Mouse (Mus musculus): ENCODE measurements around the gene Olfr804. TPM values are rescaled to one million over a fixed set of nuclear protein-coding genes. Genes with fewer than 3 reads are reported as not detected.

Gene Olfr804
- polyA plus RNA-seq (2014; fragmentation: Nextera tagmentation; extraction: Ambion mirVana) = not detected in 2 replicates

- H3K4me2 ChIP-seq (replicated peaks; ENCODE audit: low read depth, low read length) = no peak within 1 kb of the TSS
- H3K4me1 ChIP-seq (ENCODE audit: control insufficient read depth, insufficient read depth, low read length) = no peaks in the 10 kb centered on the region
- H3K9me3 ChIP-seq (ENCODE audit: control insufficient read depth, low read depth, low read length) = no peaks in the 10 kb centered on the region
- H3K36me3 ChIP-seq (ENCODE audit: control insufficient read depth, insufficient read depth, low read length) = no peaks in the 10 kb centered on the region
- H3K4me3 ChIP-seq (ENCODE audit: low read depth, low read length) = no peak within 1 kb of the TSS
- no peak within 1 kb of the TSS for H3K9ac ChIP-seq (replicated peaks; ENCODE audit: low read depth, low read length)
- ATAC-seq (ENCODE audit: insufficient number of reproducible peaks, insufficient read depth, low FRiP score, low read depth) = no peak
- H3K27ac ChIP-seq (ENCODE audit: low read length) = no peak within 1 kb of the TSS
- H3K27me3 ChIP-seq (ENCODE audit: control insufficient read depth, insufficient read depth, low read length) = no peaks in the 10 kb centered on the region
These were observed at the start of gene Olfr804 for GRCm38 (mm10) chr10:129702910-129703309. Gene Olfr804 (plus strand): TSS chr10:129703210.

GRCm38 (mm10) chr10:129657394-129657793 is 45.6 kb upstream of the Olfr804 start, which contains the start of gene Olfr800:
Gene Olfr800 (plus strand): TSS chr10:129657694.
- Histone ChIP-seq H3K4me3 (ENCODE audit: low read depth, low read length) (no peak within 1 kb of the TSS), H3K27ac (ENCODE audit: low read length) (no peak within 1 kb of the TSS), H3K9ac (replicated peaks; ENCODE audit: low read depth, low read length) (no peak within 1 kb of the TSS), H3K36me3 (ENCODE audit: control insufficient read depth, insufficient read depth, low read length) (no peaks in the 10 kb centered on the region), H3K4me1 (ENCODE audit: control insufficient read depth, insufficient read depth, low read length) (no peaks in the 10 kb centered on the region), H3K4me2 (replicated peaks; ENCODE audit: low read depth, low read length) (no peak within 1 kb of the TSS), H3K9me3 (ENCODE audit: control insufficient read depth, low read depth, low read length) (no peaks in the 10 kb centered on the region), H3K27me3 (ENCODE audit: control insufficient read depth, insufficient read depth, low read length) (no peaks in the 10 kb centered on the region)
- ATAC-seq (ENCODE audit: insufficient number of reproducible peaks, insufficient read depth, low FRiP score, low read depth) = no peak

- no peak for ATAC-seq (ENCODE audit: insufficient number of reproducible peaks, insufficient read depth, low FRiP score, low read depth)
- no peaks in the 10 kb centered on the region for H3K4me1 ChIP-seq (ENCODE audit: control insufficient read depth, insufficient read depth, low read length)
- 56% methylated on average over 1 of the region's 1 CpGs for WGBS
These were observed 29.2 kb upstream of the Olfr804 start, which contains the start of gene Olfr801 for GRCm38 (mm10) chr10:129673765-129674164. Gene Olfr801 (minus strand): TSS chr10:129673865.

GRCm38 (mm10) chr10:129688069-129688468 is 14.9 kb upstream of the Olfr804 start, which contains the start of gene Olfr802:
Gene Olfr802 (minus strand): TSS chr10:129688169.
- H3K4me2 ChIP-seq (replicated peaks; ENCODE audit: low read depth, low read length) = no peak within 1 kb of the TSS
- ATAC-seq (ENCODE audit: insufficient number of reproducible peaks, insufficient read depth, low FRiP score, low read depth) = no peak
- H3K4me3 ChIP-seq (ENCODE audit: low read depth, low read length) = no peak within 1 kb of the TSS
- H3K4me1 ChIP-seq (ENCODE audit: control insufficient read depth, insufficient read depth, low read length) = no peaks in the 10 kb centered on the region
- WGBS = 39% methylated on average over 1 of the region's 1 CpGs
- no peak within 1 kb of the TSS for H3K9ac ChIP-seq (replicated peaks; ENCODE audit: low read depth, low read length)
- H3K27me3 ChIP-seq (ENCODE audit: control insufficient read depth, insufficient read depth, low read length) = no peaks in the 10 kb centered on the region
- no peak within 1 kb of the TSS for H3K27ac ChIP-seq (ENCODE audit: low read length)
- no peaks in the 10 kb centered on the region for H3K36me3 ChIP-seq (ENCODE audit: control insufficient read depth, insufficient read depth, low read length)
- no peaks in the 10 kb centered on the region for H3K9me3 ChIP-seq (ENCODE audit: control insufficient read depth, low read depth, low read length)

More at GRCm38 (mm10) chr10:129673765-129674164, 29.2 kb upstream of the Olfr804 start, which contains the start of gene Olfr801:
- Histone ChIP-seq H3K9ac (replicated peaks; ENCODE audit: low read depth, low read length) (no peak within 1 kb of the TSS), H3K27ac (ENCODE audit: low read length) (no peak within 1 kb of the TSS), H3K4me2 (replicated peaks; ENCODE audit: low read depth, low read length) (no peak within 1 kb of the TSS), H3K9me3 (ENCODE audit: control insufficient read depth, low read depth, low read length) (no peaks in the 10 kb centered on the region), H3K36me3 (ENCODE audit: control insufficient read depth, insufficient read depth, low read length) (no peaks in the 10 kb centered on the region), H3K27me3 (ENCODE audit: control insufficient read depth, insufficient read depth, low read length) (no peaks in the 10 kb centered on the region), H3K4me3 (ENCODE audit: low read depth, low read length) (no peak within 1 kb of the TSS)

GRCm38 (mm10) chr10:129694186-129694585 is 8.8 kb upstream of the Olfr804 start, which contains the start of gene Olfr803:
Gene Olfr803 (minus strand): TSS chr10:129694286.
- no peaks in the 10 kb centered on the region for H3K27me3 ChIP-seq (ENCODE audit: control insufficient read depth, insufficient read depth, low read length)
- no peak within 1 kb of the TSS for H3K4me3 ChIP-seq (ENCODE audit: low read depth, low read length)
- no peaks in the 10 kb centered on the region for H3K9me3 ChIP-seq (ENCODE audit: control insufficient read depth, low read depth, low read length)
- no peaks in the 10 kb centered on the region for H3K4me1 ChIP-seq (ENCODE audit: control insufficient read depth, insufficient read depth, low read length)
- no peak within 1 kb of the TSS for H3K9ac ChIP-seq (replicated peaks; ENCODE audit: low read depth, low read length)
- no peaks in the 10 kb centered on the region for H3K36me3 ChIP-seq (ENCODE audit: control insufficient read depth, insufficient read depth, low read length)
- WGBS = 81% methylated on average over 2 of the region's 2 CpGs
- H3K4me2 ChIP-seq (replicated peaks; ENCODE audit: low read depth, low read length) = no peak within 1 kb of the TSS
- no peak for ATAC-seq (ENCODE audit: insufficient number of reproducible peaks, insufficient read depth, low FRiP score, low read depth)
- H3K27ac ChIP-seq (ENCODE audit: low read length) = no peak within 1 kb of the TSS

GRCm38 (mm10) chr10:129729275-129729674 is 26.3 kb downstream of the Olfr804 start, which contains the start of gene Olfr805:
Gene Olfr805 (minus strand): TSS chr10:129729375.
- no peaks in the 10 kb centered on the region for H3K27me3 ChIP-seq (ENCODE audit: control insufficient read depth, insufficient read depth, low read length)
- no peak for ATAC-seq (ENCODE audit: insufficient number of reproducible peaks, insufficient read depth, low FRiP score, low read depth)
- no peak within 1 kb of the TSS for H3K4me3 ChIP-seq (ENCODE audit: low read depth, low read length)
- WGBS = 90% methylated on average over 2 of the region's 2 CpGs
- no peak within 1 kb of the TSS for H3K4me2 ChIP-seq (replicated peaks; ENCODE audit: low read depth, low read length)
- H3K36me3 ChIP-seq (ENCODE audit: control insufficient read depth, insufficient read depth, low read length) = no peaks in the 10 kb centered on the region
- no peaks in the 10 kb centered on the region for H3K9me3 ChIP-seq (ENCODE audit: control insufficient read depth, low read depth, low read length)
- H3K4me1 ChIP-seq (ENCODE audit: control insufficient read depth, insufficient read depth, low read length) = no peaks in the 10 kb centered on the region
- H3K27ac ChIP-seq (ENCODE audit: low read length) = no peak within 1 kb of the TSS
- no peak within 1 kb of the TSS for H3K9ac ChIP-seq (replicated peaks; ENCODE audit: low read depth, low read length)

- no peak within 1 kb of the TSS for H3K4me2 ChIP-seq (replicated peaks; ENCODE audit: low read depth, low read length)
- H3K27ac ChIP-seq (ENCODE audit: low read length) = no peak within 1 kb of the TSS
- H3K4me1 ChIP-seq (ENCODE audit: control insufficient read depth, insufficient read depth, low read length) = no peaks in the 10 kb centered on the region
- no peaks in the 10 kb centered on the region for H3K27me3 ChIP-seq (ENCODE audit: control insufficient read depth, insufficient read depth, low read length)
- no peak within 1 kb of the TSS for H3K4me3 ChIP-seq (ENCODE audit: low read depth, low read length)
- no peaks in the 10 kb centered on the region for H3K9me3 ChIP-seq (ENCODE audit: control insufficient read depth, low read depth, low read length)
- no peak for ATAC-seq (ENCODE audit: insufficient number of reproducible peaks, insufficient read depth, low FRiP score, low read depth)
- no peak within 1 kb of the TSS for H3K9ac ChIP-seq (replicated peaks; ENCODE audit: low read depth, low read length)
- H3K36me3 ChIP-seq (ENCODE audit: control insufficient read depth, insufficient read depth, low read length) = no peaks in the 10 kb centered on the region
These were observed 38.8 kb downstream of the Olfr804 start, which contains the start of gene Olfr806 for GRCm38 (mm10) chr10:129741821-129742220. Gene Olfr806 (minus strand): TSS chr10:129741921.

- no peak within 1 kb of the TSS for H3K9ac ChIP-seq (replicated peaks; ENCODE audit: low read depth, low read length)
- WGBS = 87% methylated on average over 1 of the region's 1 CpGs
These were observed 54.7 kb downstream of the Olfr804 start, which contains the start of gene Olfr807 for GRCm38 (mm10) chr10:129757693-129758092. Gene Olfr807 (minus strand): TSS chr10:129757793.

More at GRCm38 (mm10) chr10:129757693-129758092, 54.7 kb downstream of the Olfr804 start, which contains the start of gene Olfr807:
- ATAC-seq (ENCODE audit: insufficient number of reproducible peaks, insufficient read depth, low FRiP score, low read depth) = no peak
- Histone ChIP-seq H3K36me3 (ENCODE audit: control insufficient read depth, insufficient read depth, low read length) (no peaks in the 10 kb centered on the region), H3K9me3 (ENCODE audit: control insufficient read depth, low read depth, low read length) (no peaks in the 10 kb centered on the region), H3K4me3 (ENCODE audit: low read depth, low read length) (no peak within 1 kb of the TSS), H3K27ac (ENCODE audit: low read length) (no peak within 1 kb of the TSS), H3K4me2 (replicated peaks; ENCODE audit: low read depth, low read length) (no peak within 1 kb of the TSS), H3K4me1 (ENCODE audit: control insufficient read depth, insufficient read depth, low read length) (no peaks in the 10 kb centered on the region), H3K27me3 (ENCODE audit: control insufficient read depth, insufficient read depth, low read length) (no peaks in the 10 kb centered on the region)
